Mouse (Mus musculus) c-Kit-positive CD71-positive TER-119-negative erythroid progenitor cells, embryonic 14.5 days (primary cell): ENCODE results near the gene 4931417E11Rik.

ENCODE experiments used
- DNase-seq: peaks from one replicate; pipeline ENCODE4 v3.0.0-alpha.2; 2013; ENCODE audit warnings: low read depth

The 4931417E11Rik gene

DNA sequence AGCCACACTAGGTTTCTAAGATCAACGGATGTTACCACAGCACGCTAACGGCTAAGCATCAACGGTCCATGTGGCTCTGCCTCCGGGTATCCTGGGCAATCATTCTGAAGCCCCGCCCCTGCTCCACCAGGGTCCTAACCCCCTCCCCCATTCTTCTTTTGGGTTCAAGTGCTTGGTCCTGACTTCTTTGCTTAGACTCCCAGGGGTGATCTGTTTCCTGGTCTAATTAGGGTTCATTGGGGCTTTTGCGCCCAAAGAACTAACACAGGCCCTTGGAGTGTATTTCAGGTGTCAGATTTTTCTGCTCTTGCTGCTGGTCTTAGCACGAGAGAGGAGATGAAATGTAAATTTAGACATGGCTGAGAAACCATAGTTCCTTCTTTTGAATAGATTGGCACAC is at the start of gene 4931417E11Rik:
TSS of gene 4931417E11Rik (minus strand) at position 101 of the 400 bp plus-strand sequence.
- no peak for DNase-seq

- DNase-seq, result peak; percentile 21
Observed at GRCm38 (mm10) chr6:73517818-73518396, 48.4 kb upstream of the 4931417E11Rik start.

GRCm38 (mm10) chr6:73512907-73513306 is 43.4 kb upstream of the 4931417E11Rik start:
- no peak for DNase-seq

GRCm38 (mm10) chr6:73499631-73500030 is 30.2 kb upstream of the 4931417E11Rik start:
- no peak for DNase-seq

GRCm38 (mm10) chr6:73497321-73497720 is 27.9 kb upstream of the 4931417E11Rik start:
- no peak for DNase-seq

DNA sequence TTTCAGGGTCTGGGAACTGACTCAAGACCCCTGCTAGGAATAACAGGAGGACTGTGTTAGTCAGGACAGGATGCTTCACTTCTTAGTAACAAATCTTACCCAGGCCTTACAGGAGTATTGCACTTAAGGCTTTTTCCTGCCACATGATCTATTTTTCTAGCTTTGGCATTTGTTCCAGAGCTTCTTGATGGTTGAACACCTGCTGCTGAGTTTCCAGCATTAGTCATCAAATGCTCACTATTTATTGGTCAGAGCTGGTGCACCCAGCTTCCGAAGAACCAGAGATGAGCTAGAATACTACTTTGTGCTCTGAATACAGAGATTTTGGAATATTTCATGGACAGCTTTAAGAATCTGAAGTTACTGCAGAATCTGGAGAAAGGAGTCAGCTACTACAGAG is 21.1 kb upstream of the 4931417E11Rik start:
- DNase-seq, result no peak

DNA sequence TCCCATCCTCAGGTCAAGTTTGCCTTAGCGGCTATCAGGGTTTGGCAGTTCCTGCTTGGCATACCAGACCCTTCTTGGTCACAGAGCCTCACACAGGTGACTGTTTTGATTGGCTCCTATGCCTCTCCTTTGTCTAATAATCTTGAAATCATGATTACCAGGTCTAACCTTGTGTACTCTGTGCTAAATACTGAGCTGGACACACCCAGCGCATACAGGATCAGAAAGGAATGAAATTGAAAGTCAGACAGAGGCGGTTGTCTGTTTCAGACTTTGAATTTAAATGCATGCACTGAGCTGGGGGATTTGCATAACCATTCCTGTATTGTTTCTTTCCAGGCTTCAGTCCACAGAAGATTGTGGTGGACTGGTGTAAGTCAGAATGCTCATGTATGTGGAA is 16.1 kb upstream of the 4931417E11Rik start:
- no peak for DNase-seq

DNA sequence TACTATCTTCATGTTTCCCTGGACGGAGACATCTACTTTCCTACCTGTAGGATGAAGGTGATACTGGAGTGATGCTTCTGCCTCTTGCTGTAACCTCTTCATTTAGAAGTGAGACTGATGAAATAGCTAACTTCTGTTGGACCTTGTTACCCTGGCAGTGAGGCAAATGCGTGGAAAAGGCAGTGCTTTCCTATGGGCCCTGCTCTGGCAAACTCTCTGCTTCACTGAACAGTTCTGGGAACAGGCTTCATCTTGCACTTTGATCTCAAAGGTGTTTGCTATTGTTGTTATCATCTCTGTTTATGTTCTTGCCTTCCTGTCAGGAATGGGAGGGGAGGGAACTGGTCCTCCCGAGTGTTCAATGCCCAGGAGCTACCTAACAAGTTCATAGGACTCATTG is 3.4 kb downstream of the 4931417E11Rik start:
- no peak for DNase-seq

DNA sequence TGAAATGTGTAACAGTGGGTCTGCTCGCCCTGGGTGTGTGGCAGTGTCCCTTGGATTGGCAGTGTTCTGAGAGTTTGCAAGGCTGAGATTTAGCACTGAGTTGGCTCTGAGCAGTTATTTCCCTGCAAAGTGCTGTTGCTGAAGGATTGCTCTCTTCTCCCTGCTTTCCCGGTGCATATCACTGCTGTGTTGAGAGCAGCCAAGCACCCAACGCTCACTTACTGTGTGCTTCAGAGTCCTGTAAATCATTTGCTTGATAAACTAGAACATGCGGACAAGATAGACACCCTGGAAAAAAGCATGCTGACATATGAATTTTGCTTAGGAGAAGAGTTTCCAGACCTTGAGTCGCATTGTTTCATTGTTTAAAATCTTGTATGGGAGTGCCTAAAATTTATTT is 6.9 kb downstream of the 4931417E11Rik start:
- DNase-seq, result no peak

DNA sequence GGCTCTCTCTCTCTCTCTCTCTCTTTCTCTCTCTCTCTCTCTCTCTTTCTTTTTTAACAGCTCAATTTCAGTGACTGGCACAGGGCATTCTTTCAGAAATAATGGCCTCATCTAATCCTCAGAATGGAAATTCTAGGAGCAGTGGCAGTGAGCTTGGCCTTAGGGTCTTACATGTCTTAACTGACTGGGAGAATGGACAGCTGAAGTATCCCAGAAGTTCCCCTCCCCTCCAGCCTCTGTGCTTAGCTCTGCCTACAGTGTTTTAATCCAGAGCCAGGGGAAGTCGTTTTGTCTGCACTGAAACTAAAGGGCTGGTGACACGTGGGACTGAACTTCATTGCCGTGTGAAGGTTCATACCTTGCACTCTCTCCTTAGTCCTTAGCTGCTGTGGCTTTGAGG is 35.6 kb downstream of the 4931417E11Rik start:
- no peak for DNase-seq

DNA sequence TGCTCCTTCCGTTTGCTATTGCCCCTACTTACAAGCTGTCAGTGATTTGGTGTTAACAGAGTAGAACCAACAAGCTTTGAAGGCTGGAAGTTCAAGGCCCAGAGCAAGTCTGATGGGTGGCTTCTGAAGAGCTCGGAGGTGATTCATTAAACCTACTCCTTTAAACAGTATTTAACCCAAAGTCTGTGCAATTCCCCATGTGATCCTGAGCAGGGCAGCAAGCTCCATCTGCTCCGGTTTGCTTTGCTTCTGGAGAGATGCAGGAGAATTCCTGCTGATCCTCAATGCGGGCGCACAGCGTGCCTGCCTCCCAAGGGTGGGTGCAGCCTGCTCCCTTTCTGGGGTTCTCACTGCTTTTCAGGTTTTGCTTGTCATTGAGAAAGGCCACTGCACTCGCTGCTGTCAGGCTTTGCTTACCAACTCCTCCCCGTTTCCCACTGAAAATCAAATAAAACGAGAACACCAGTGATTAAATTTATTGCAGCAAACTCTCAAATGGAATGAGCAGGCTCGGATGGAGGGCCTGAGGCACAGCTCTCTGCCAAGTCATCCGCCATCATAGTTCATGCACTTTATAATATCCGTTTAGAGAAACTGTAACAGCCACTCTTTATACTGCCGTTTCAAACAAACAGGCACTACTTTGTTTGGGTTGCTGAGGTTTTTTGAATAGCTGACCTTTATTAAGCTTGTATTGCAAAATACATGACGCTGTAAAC is 40.7 kb downstream of the 4931417E11Rik start:
- no peak for DNase-seq

GRCm38 (mm10) chr6:73427273-73427812 is 42.1 kb downstream of the 4931417E11Rik start:
- no peak for DNase-seq
